Mouse (Mus musculus) lung, postnatal 4 days (tissue): ENCODE measurements around the gene Cenpv.
A peak's percentile ranks its signal among the peaks of the same experiment; 100 is the strongest.

Experiments
- DNase-seq, 2 experiments: peaks; one replicate each; pipeline ENCODE4 v3.0.0; 2021

Gene Cenpv

GRCm38 (mm10) chr11:62539089-62539890 is at the start of gene Cenpv:
Gene Cenpv (minus strand): TSS chr11:62539261.
- DNase-seq = peak; percentile 74 to 82

GRCm38 (mm10) chr11:62587034-62587433 is 48.0 kb upstream of the Cenpv start:
- DNase-seq = no peak

- DNase-seq = no peak
Observed at GRCm38 (mm10) chr11:62584671-62585206, 45.7 kb upstream of the Cenpv start.

GRCm38 (mm10) chr11:62583031-62583430 is 44.0 kb upstream of the Cenpv start:
- DNase-seq = no peak

GRCm38 (mm10) chr11:62576530-62577152 is 37.6 kb upstream of the Cenpv start:
- DNase-seq = peak; percentile 54 to 56

- DNase-seq = peak; percentile 55 to 63
Observed at GRCm38 (mm10) chr11:62575659-62576438, 36.8 kb upstream of the Cenpv start.

- peak; percentile 79 to 90 for DNase-seq
Observed at GRCm38 (mm10) chr11:62575297-62575658, 36.2 kb upstream of the Cenpv start.

- no peak for DNase-seq
Observed at GRCm38 (mm10) chr11:62574703-62575085, 35.6 kb upstream of the Cenpv start.

GRCm38 (mm10) chr11:62573959-62574702 is 35.1 kb upstream of the Cenpv start, which contains the start of gene Trpv2:
Gene Trpv2 (plus strand): TSS chr11:62574486.
- no peak for DNase-seq

- no peak for DNase-seq
Observed at GRCm38 (mm10) chr11:62568300-62568699, 29.2 kb upstream of the Cenpv start.

- DNase-seq = no peak
Observed at GRCm38 (mm10) chr11:62566211-62566610, 27.1 kb upstream of the Cenpv start.

- no peak for DNase-seq
Observed at GRCm38 (mm10) chr11:62565747-62566146, 26.7 kb upstream of the Cenpv start.

GRCm38 (mm10) chr11:62563590-62563989 is 24.5 kb upstream of the Cenpv start:
- DNase-seq = no peak

- peak in 1 of 2 experiments; percentile 29 for DNase-seq
Observed at GRCm38 (mm10) chr11:62560463-62561016, 21.5 kb upstream of the Cenpv start.

- DNase-seq = no peak
Observed at GRCm38 (mm10) chr11:62558961-62559646, 20.0 kb upstream of the Cenpv start.

GRCm38 (mm10) chr11:62558152-62558551 is 19.1 kb upstream of the Cenpv start:
- no peak for DNase-seq

GRCm38 (mm10) chr11:62557205-62557604 is 18.1 kb upstream of the Cenpv start:
- DNase-seq = no peak

- no peak for DNase-seq
Observed at GRCm38 (mm10) chr11:62555896-62556412, 16.9 kb upstream of the Cenpv start.

GRCm38 (mm10) chr11:62554934-62555517 is 16.0 kb upstream of the Cenpv start:
- DNase-seq = no peak

- no peak for DNase-seq
Observed at GRCm38 (mm10) chr11:62554163-62554855, 15.2 kb upstream of the Cenpv start.
